Mouse (Mus musculus): ENCODE data around the gene Barhl1.

- TF ChIP-seq CTCF (IDR thresholded peaks at IDR 0.05; ENCODE audit: low read depth) (no peak), EP300 (IDR thresholded peaks at IDR 0.05; ENCODE audit: low read depth) (no peak)
These were observed 55.6 kb downstream of the Barhl1 start for GRCm38 (mm10) chr2:28860678-28861423.
